Mouse (Mus musculus) thymus, postnatal 0 days (tissue): ENCODE data around the gene Sept14. TPM values are rescaled to one million over a fixed set of nuclear protein-coding genes. Genes with fewer than 3 reads are reported as not detected.

ENCODE experiments used
- DNase-seq: peaks from one replicate; pipeline ENCODE4 v3.0.0-alpha.2; 2015; ENCODE audit warnings: low spot score
- polyA plus RNA-seq: library from polyadenylated mRNA; unstranded; fragments of >200 nt; fragmentation: Nextera tagmentation; extraction: Ambion mirVana; gene quantifications from 2 replicates; pipeline ENCODE4 v1.2.1, GENCODE M21; 2015

The Sept14 gene
- polyA plus RNA-seq, 1 experiment from 2014 or later = not detected

DNA sequence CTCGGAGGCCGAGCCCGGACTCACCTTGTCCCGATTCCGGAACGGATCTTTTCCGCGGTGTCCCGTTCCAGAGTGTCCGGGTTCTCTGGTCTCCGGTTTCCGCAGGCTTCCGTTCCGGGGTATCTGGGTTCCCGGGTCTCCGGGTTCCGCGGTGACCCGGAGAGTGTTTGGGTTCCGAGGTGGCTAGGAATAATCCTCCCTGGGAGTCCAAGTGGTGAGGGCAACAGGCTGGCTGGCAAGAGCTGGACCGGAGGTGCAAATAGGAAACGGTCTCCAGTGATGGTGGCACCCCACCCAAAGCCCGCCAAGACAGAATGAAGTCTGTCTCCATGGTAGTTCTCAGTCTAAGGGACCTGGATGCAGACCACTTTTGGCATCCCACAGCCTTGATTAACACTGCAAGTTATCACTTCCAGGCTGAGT lies 38.3 kb downstream of the Sept14 start, which contains the start of gene Zfp11:
Gene Zfp11 (minus strand): TSS at position 64 of the 423 bp plus-strand sequence.
- peak; percentile 73 for DNase-seq

DNA sequence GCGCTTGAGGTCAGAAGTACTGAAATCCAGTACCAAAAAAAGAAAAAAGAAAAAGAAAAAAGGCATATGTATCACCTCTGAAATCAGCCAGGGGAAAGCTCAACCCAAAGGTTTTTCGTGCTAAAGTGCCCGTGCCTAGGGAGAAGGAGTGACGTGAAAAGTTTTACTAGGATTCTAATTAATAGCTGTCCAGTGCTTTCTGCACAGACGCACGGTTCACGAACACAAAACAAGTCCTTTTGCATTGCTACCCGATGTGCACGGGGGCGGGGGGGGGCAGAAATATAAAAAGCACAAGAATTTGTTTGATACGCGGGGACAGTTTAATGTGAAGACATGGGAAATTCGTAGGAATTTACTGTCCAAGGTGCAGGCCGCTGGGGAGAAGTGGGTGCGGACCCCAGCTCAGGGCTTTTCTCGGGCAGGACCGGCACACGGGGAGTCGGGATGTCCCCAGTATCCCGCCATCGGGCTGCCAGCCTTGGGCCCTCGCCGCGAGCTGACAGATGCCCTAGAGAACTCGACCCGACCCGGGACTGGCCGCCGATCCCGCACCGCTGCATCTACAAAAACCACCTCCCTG lies 38.8 kb downstream of the Sept14 start:
- DNase-seq = no peak

DNA sequence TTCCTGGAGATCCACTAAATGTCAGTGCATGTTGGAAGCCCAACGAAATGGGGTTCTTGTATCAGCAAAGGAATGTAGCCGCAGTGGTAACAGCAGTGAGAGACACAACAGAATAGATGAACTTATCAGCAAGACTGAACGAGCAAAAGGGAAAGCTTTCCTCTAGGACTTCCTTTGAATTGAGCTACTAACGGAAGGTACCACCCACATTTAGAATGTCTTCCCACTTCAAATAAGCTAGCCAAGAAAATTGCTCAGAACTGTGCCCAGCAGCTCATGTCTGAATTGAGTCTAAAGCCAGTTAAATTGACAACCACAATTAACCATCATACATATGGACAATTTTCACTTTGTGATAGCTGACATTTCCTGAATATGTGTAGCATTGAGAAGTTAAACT lies 40.5 kb downstream of the Sept14 start:
- DNase-seq = no peak

DNA sequence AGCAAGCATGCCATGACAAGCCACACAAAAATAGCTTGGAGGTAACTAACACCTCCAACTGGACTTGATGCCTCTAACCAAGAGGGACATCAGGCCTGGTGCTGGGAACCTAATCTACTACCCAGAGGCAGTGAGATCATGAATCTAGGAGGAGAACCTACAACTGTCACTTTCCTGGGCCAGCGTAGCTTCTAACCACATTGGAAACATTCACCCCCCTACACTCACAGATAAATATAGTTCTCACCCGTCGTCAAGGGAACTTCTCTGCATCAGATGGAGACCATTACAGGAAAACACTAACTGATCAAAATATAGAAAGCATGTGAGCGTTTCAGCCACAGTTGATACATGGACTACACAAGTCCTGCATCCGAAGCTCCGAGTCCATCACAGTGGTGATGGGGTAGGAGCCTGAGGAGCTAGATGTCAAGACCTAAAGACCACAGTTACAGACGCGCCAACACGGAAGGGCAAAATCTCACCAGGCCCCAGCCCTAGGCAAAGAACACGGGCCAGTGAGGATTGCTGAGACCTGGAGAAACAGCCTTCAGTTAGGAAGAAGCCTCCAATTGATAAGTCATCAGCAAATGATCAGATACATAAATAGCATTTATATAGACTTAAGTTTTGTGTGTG lies 41.9 kb downstream of the Sept14 start:
- DNase-seq = no peak

DNA sequence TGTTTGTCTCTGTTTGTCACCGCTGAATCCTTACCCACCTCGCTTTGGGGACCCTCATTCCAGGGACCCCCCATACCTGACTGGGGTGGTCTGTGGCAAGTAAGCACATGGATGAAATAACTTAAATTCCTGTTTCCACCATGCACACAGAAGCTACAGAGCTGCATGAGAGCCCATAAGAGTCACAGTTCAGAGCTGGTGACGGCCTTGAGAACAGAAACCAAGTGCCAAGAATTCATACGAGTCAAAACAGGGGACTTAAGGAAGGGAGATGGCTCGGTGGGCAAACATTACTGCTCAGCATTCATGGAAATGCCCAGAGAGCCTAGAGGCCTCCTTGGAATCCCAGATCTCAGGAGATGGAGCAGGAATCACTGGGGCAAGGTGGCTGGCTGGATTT lies 44.2 kb downstream of the Sept14 start:
- no peak for DNase-seq

DNA sequence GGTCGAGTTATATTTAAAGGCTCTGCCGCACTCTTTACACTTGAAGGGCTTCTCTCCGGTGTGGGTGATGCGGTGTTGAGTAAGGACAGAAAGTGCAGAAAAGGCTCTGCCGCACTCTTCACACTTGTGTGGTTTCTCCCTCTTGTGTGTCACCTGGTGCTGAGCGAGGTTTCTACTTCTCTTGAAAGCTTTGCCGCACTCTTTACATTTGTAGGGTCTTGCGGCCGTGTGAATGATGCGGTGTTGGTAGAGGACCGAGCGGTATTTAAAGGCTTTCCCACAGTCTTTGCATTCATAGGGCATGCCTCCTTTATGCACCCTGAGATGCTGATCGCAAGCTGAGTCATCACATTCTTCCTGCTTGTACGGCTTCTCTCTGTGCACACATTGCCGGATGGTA lies 50.4 kb downstream of the Sept14 start:
- DNase-seq = no peak

DNA sequence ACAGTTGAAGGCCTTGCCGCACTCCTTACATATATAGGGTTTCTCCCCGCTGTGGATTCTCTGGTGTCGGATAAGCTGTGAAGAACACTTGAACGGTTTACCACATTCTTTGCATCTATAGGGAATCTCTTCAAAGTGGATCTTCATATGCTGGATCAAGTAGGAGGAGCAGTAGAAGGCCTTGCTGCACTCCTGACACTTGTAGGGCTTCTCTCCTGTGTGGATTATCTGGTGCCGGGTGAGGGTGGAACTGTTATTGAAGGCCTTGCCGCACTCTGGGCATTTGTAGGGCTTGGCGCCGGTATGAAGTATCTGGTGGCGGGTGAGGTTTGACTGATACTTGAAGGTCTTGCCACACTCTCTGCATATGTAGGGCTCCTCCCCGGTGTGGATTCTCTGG lies 51.3 kb downstream of the Sept14 start:
- no peak for DNase-seq

DNA sequence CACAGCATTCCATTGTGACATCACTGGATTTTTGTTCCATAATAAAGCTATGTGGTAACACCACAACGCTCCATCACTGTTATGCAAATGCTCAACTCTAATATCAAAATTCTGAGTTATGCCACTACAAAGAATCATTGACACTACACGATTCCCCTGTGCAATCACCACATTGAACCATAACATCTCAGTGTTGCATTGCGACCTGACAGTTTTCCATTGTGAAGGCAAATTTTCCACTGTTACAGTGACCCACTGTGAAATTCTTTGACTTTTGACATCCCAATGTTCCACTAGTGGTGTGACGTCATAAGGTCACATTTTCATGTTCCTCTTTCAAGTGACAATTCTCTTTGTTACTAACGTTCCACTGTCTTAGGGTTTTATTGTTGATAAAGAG lies 57.5 kb downstream of the Sept14 start:
- no peak for DNase-seq

Other genes starting within 250 kb of the Sept14 start
- gene Sfswap, start 207.3 kb downstream of the Sept14 start, polyA plus RNA-seq = 31.3 and 45.3 TPM in 2 replicates
- 1.5 and 2.3 TPM in 2 replicates for gene Mmp17, start 124.3 kb downstream of the Sept14 start, polyA plus RNA-seq
- 1.8 and 2.3 TPM in 2 replicates for gene Zfp11, start 38.4 kb downstream of the Sept14 start, polyA plus RNA-seq
- 200 and 203 TPM in 2 replicates for gene Mrps17, start 7.0 kb upstream of the Sept14 start, polyA plus RNA-seq
- gene Nipsnap2, start 16.6 kb upstream of the Sept14 start, polyA plus RNA-seq = 77.2 and 91.7 TPM in 2 replicates
- gene Psph, start 78.9 kb upstream of the Sept14 start, polyA plus RNA-seq = 83.5 and 85.9 TPM in 2 replicates
- gene Sumf2, start 138.5 kb upstream of the Sept14 start, polyA plus RNA-seq = 30.1 and 33.5 TPM in 2 replicates
- gene Chchd2, start 179.0 kb upstream of the Sept14 start, polyA plus RNA-seq = 906 and 1,002 TPM in 2 replicates
- gene Zbed5, start 187.2 kb upstream of the Sept14 start, polyA plus RNA-seq = 1.9 and 2.6 TPM in 2 replicates
- gene Phkg1, start 190.0 kb upstream of the Sept14 start, polyA plus RNA-seq = 0.08 and 0.14 TPM in 2 replicates
- 2.2 TPM in 2 replicates for gene Nupr1l, start 200.0 kb upstream of the Sept14 start, polyA plus RNA-seq
- gene Vkorc1l1, start 233.5 kb upstream of the Sept14 start, polyA plus RNA-seq = 14.0 and 19.2 TPM in 2 replicates